Mouse (Mus musculus) stomach, embryonic 16.5 days (tissue): Measurements from ENCODE around the gene Dlgap1. TPM values are rescaled to one million over a fixed set of nuclear protein-coding genes. Genes with fewer than 3 reads are reported as not detected.

Source experiments
- ATAC-seq: fragments of 200-750 bp; cut with Nextera tagmentation; 2 replicates; pipeline ENCODE4 v1.8.0; 2017; ENCODE audit warnings: moderate number of reproducible peaks, moderate TSS enrichment; ENCODE audit not compliant: insufficient read depth, low FRiP score
- H3K27ac ChIP-seq: fragments of 300-500 bp; sonication (generic); 2 replicates; pipeline ENCODE4 v1.5.1; 2014; ENCODE audit warnings: low read length
- H3K27me3 ChIP-seq: fragments of 300-500 bp; sonication (generic); 2 replicates; pipeline ENCODE4 v1.6.1; 2014; ENCODE audit warnings: low read length, control low read depth, mixed read lengths; ENCODE audit not compliant: control insufficient read depth, insufficient read depth
- H3K36me3 ChIP-seq: fragments of 300-500 bp; sonication (generic); 2 replicates; pipeline ENCODE4 v1.6.1; 2014; ENCODE audit warnings: low read length; ENCODE audit not compliant: control insufficient read depth, insufficient read depth
- H3K4me1 ChIP-seq: fragments of 300-500 bp; sonication (generic); 2 replicates; pipeline ENCODE4 v1.6.1; 2014; ENCODE audit warnings: low read length, control low read depth, mixed read lengths; ENCODE audit not compliant: control insufficient read depth, insufficient read depth
- H3K4me2 ChIP-seq: fragments of 300-500 bp; sonication (generic); 2 replicates; pipeline ENCODE4 v1.6.1; 2014; ENCODE audit warnings: low read depth, low read length, mixed read lengths
- H3K4me3 ChIP-seq: fragments of 300-500 bp; sonication (generic); replicated peaks from 2 replicates; pipeline ENCODE4 v1.5.1; 2014; ENCODE audit warnings: mild to moderate bottlenecking, low read length
- H3K9ac ChIP-seq: fragments of 300-500 bp; sonication (generic); 2 replicates; pipeline ENCODE4 v1.6.1; 2014; ENCODE audit warnings: low read length
- H3K9me3 ChIP-seq: fragments of 300-500 bp; sonication (generic); replicated peaks from 2 replicates; pipeline ENCODE4 v1.6.1; 2016; ENCODE audit warnings: low read length, control low read depth; ENCODE audit not compliant: control insufficient read depth
- WGBS: fragments of 180-500 bp; shearing (Covaris S2); extraction: QIAGEN DNeasy Blood & Tissue Kit; methylation state at CpG from one replicate; pipeline ENCODE4 v1.1.7; 2014; 5-methylcytosine and 5-hydroxymethylcytosine counted together
- polyA plus RNA-seq: library from polyadenylated mRNA; unstranded; fragments of >200 nt; fragmentation: Nextera tagmentation; extraction: Ambion mirVana; gene quantifications from 2 replicates; pipeline ENCODE4 v1.2.1, GENCODE M21; 2015

The Dlgap1 gene
- polyA plus RNA-seq, 1 experiment from 2014 or later: 3.2 TPM

DNA sequence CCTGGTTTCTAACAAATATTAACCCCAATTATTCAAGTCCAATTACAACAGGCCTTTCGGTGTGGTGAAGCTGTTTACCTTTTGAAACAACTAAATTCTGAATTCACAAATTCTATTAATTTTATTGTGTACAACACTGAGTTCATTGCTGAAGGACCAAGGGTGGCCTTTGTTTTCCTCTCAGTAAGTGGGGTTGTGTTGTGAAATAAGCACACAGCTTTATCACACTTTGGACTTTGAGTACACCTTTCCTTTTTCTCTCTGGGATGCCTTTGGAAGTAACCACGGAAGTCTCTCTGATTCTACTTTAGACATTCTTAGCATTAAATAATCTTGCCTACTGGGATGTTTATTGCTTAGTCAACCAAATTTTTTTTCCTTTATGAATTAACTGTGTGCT lies 121.9 kb downstream of the Dlgap1 start:
- H3K27me3 ChIP-seq: no peaks in the 10 kb centered on the region
- no peaks in the 10 kb centered on the region for H3K36me3 ChIP-seq
- H3K4me1 ChIP-seq: no peaks in the 10 kb centered on the region
- WGBS: 78% methylated on average over 2 of the region's 2 CpGs
- ATAC-seq: no peak
- H3K9me3 ChIP-seq: no peaks in the 10 kb centered on the region
- no peak overlapping the region for H3K27ac ChIP-seq
- H3K9ac ChIP-seq: no peak overlapping the region
- no peak overlapping the region for H3K4me2 ChIP-seq
- no peak overlapping the region for H3K4me3 ChIP-seq

- Histone ChIP-seq H3K9ac (no peak overlapping the region), H3K36me3 (no peaks in the 10 kb centered on the region), H3K9me3 (no peaks in the 10 kb centered on the region), H3K27me3 (no peaks in the 10 kb centered on the region), H3K27ac (no peak overlapping the region), H3K4me2 (no peak overlapping the region), H3K4me1 (no peaks in the 10 kb centered on the region), H3K4me3 (no peak overlapping the region)
- no peak for ATAC-seq
- WGBS: 70% methylated on average over 2 of the region's 2 CpGs
These were observed 160.3 kb downstream of the Dlgap1 start for GRCm38 (mm10) chr17:70129151-70129550.

- no peak overlapping the region for H3K4me2 ChIP-seq
- 79% methylated on average over 2 of the region's 2 CpGs for WGBS
- no peak for ATAC-seq
- no peak overlapping the region for H3K4me3 ChIP-seq
- no peak overlapping the region for H3K9ac ChIP-seq
- no peak overlapping the region for H3K27ac ChIP-seq
- no peaks in the 10 kb centered on the region for H3K4me1 ChIP-seq
- no peaks in the 10 kb centered on the region for H3K27me3 ChIP-seq
- no peaks in the 10 kb centered on the region for H3K36me3 ChIP-seq
- H3K9me3 ChIP-seq: no peaks in the 10 kb centered on the region
These were observed 201.0 kb downstream of the Dlgap1 start for GRCm38 (mm10) chr17:70169831-70170230.

- H3K9me3 ChIP-seq: no peaks in the 10 kb centered on the region
- 81% methylated on average over 9 of the region's 9 CpGs for WGBS
These were observed 203.7 kb downstream of the Dlgap1 start for GRCm38 (mm10) chr17:70172500-70173036.

DNA sequence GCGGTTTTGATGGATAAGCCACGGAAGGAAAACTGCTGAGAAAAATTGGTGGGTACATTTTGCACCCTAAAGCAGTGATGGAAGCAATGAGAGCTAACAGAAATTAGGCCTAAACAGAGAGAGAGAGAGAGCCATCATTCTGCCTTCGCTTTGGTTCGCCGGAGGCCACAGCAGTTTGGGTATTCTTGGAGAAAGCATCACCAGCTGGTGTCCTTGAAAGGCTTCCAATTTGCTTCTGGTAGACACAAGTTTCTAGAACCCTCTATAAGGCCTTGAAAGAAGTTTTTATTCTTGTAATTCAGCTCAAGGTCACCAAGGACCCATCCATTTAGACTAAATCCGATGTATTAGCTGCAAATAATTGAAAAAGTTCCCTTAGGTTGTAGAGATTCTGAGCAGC lies 205.0 kb downstream of the Dlgap1 start:
- Histone ChIP-seq H3K27me3 (no peaks in the 10 kb centered on the region), H3K4me2 (no peak overlapping the region), H3K36me3 (no peaks in the 10 kb centered on the region), H3K4me3 (no peak overlapping the region), H3K9me3 (no peaks in the 10 kb centered on the region), H3K4me1 (no peaks in the 10 kb centered on the region), H3K27ac (no peak overlapping the region), H3K9ac (no peak overlapping the region)
- 87% methylated on average over 6 of the region's 6 CpGs for WGBS
- no peak for ATAC-seq

More at GRCm38 (mm10) chr17:70172500-70173036, 203.7 kb downstream of the Dlgap1 start:
- Histone ChIP-seq H3K4me3 (no peak overlapping the region), H3K36me3 (no peaks in the 10 kb centered on the region), H3K4me1 (no peaks in the 10 kb centered on the region), H3K27me3 (no peaks in the 10 kb centered on the region), H3K4me2 (no peak overlapping the region), H3K27ac (no peak overlapping the region), H3K9ac (no peak overlapping the region)
- ATAC-seq: no peak

- Histone ChIP-seq H3K4me1 (no peaks in the 10 kb centered on the region), H3K27me3 (no peaks in the 10 kb centered on the region), H3K4me2 (no peak overlapping the region), H3K27ac (no peak overlapping the region), H3K4me3 (no peak overlapping the region), H3K9ac (no peak overlapping the region), H3K36me3 (no peaks in the 10 kb centered on the region), H3K9me3 (no peaks in the 10 kb centered on the region)
- no peak for ATAC-seq
- WGBS: 70% methylated on average over 6 of the region's 6 CpGs
These were observed 222.4 kb downstream of the Dlgap1 start for GRCm38 (mm10) chr17:70191228-70191627.

- ATAC-seq: no peak
- Histone ChIP-seq H3K9me3 (no peaks in the 10 kb centered on the region), H3K27ac (no peak overlapping the region), H3K36me3 (no peaks in the 10 kb centered on the region), H3K9ac (no peak overlapping the region), H3K4me3 (no peak overlapping the region), H3K4me1 (no peaks in the 10 kb centered on the region), H3K27me3 (no peaks in the 10 kb centered on the region), H3K4me2 (no peak overlapping the region)
- WGBS: 59% methylated on average over 3 of the region's 3 CpGs
These were observed 254.0 kb downstream of the Dlgap1 start for GRCm38 (mm10) chr17:70222891-70223290.

- Histone ChIP-seq H3K27ac (no peak overlapping the region), H3K4me3 (no peak overlapping the region), H3K4me2 (no peak overlapping the region), H3K9me3 (no peaks in the 10 kb centered on the region), H3K27me3 (no peaks in the 10 kb centered on the region), H3K9ac (no peak overlapping the region), H3K36me3 (no peaks in the 10 kb centered on the region), H3K4me1 (no peaks in the 10 kb centered on the region)
- ATAC-seq: no peak
- WGBS: 80% methylated on average over 7 of the region's 7 CpGs
These were observed 278.5 kb downstream of the Dlgap1 start for GRCm38 (mm10) chr17:70247342-70247741.

GRCm38 (mm10) chr17:70248250-70248649 lies 279.4 kb downstream of the Dlgap1 start:
- H3K4me1 ChIP-seq: no peaks in the 10 kb centered on the region
- no peaks in the 10 kb centered on the region for H3K36me3 ChIP-seq
- no peaks in the 10 kb centered on the region for H3K9me3 ChIP-seq
- H3K9ac ChIP-seq: no peak overlapping the region
- H3K27ac ChIP-seq: no peak overlapping the region
- no peak for ATAC-seq
- no peak overlapping the region for H3K4me3 ChIP-seq
- H3K4me2 ChIP-seq: no peak overlapping the region
- 63% methylated on average over 6 of the region's 6 CpGs for WGBS
- H3K27me3 ChIP-seq: no peaks in the 10 kb centered on the region

DNA sequence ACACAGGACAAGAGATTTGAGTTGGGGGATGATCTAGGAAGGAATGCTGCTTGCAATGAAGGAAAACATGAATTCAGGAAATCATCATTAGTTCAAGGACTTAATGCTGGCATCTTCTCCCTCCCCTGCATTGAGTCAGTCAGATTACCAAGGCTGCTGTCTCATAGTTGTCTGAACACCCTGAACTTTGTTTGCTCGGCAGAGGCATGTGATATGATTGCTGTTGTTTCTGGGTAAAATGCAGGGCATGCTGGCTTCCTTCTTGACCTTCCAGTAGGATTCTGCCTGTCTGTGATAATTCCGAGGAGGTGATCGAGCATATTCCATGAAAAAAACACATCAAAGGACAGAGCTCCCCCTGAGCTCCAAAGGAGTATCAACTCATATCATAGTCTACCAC lies 283.6 kb downstream of the Dlgap1 start:
- Histone ChIP-seq H3K9me3 (no peaks in the 10 kb centered on the region), H3K4me3 (no peak overlapping the region), H3K9ac (no peak overlapping the region), H3K27ac (no peak overlapping the region), H3K4me1 (no peaks in the 10 kb centered on the region), H3K36me3 (no peaks in the 10 kb centered on the region), H3K4me2 (no peak overlapping the region), H3K27me3 (no peaks in the 10 kb centered on the region)
- WGBS: 81% methylated on average over 3 of the region's 3 CpGs
- no peak for ATAC-seq
